Mouse (Mus musculus) layer of hippocampus, adult 18-20 months (tissue): ENCODE measurements at regions not wholly inside any gene's neighbourhood (a gene's known extent, or its start where the extent isn't known, plus 50 kb on each side); places are given as distances from the start of the nearest gene placed in this dataset.
"Not testable (repeated sequence)": the region's sequence is repeated elsewhere in the genome, so short reads cannot be mapped to it uniquely, and the experiment has no call there.

ENCODE experiments used
- DNase-seq, 2 experiments: peaks; one replicate each; pipeline ENCODE4 v3.0.0; 2022; ENCODE audit warnings: low spot score in 2 of 2

- DNase-seq, result peak in 1 of 2 experiments; percentile 48
These were observed 4717.3 kb downstream of the 9330182O14Rik start for GRCm38 (mm10) chr15:44851346-44852064.

GRCm38 (mm10) chr15:44857080-44857479, 4722.9 kb downstream of the 9330182O14Rik start:
- DNase-seq, result peak in 1 of 2 experiments; percentile 39

GRCm38 (mm10) chr15:44859369-44859768, 4725.2 kb downstream of the 9330182O14Rik start:
- DNase-seq, result no peak

GRCm38 (mm10) chr15:44860204-44860806, 4726.1 kb downstream of the 9330182O14Rik start:
- no peak for DNase-seq

- DNase-seq, result no peak
These were observed 4734.4 kb downstream of the 9330182O14Rik start for GRCm38 (mm10) chr15:44868537-44868936.

- DNase-seq, result peak in 1 of 2 experiments; percentile 40
These were observed 4734.9 kb downstream of the 9330182O14Rik start for GRCm38 (mm10) chr15:44869023-44869422.

- DNase-seq, result no peak
These were observed 4735.5 kb downstream of the 9330182O14Rik start for GRCm38 (mm10) chr15:44869672-44870071.

GRCm38 (mm10) chr15:44870934-44871333, 4736.8 kb downstream of the 9330182O14Rik start:
- DNase-seq, result not testable (repeated sequence)

GRCm38 (mm10) chr15:44882219-44882618, 4748.1 kb downstream of the 9330182O14Rik start:
- no peak for DNase-seq

GRCm38 (mm10) chr15:44891544-44891943, 4757.4 kb downstream of the 9330182O14Rik start:
- DNase-seq, result peak in 1 of 2 experiments; percentile 32

GRCm38 (mm10) chr15:44896220-44896619, 4762.1 kb downstream of the 9330182O14Rik start:
- DNase-seq, result peak; percentile 26 to 57

GRCm38 (mm10) chr15:44897572-44897971, 4763.4 kb downstream of the 9330182O14Rik start:
- no peak for DNase-seq

GRCm38 (mm10) chr15:44907133-44907532, 4773.0 kb downstream of the 9330182O14Rik start:
- DNase-seq, result no peak

- no peak for DNase-seq
These were observed 4779.3 kb downstream of the 9330182O14Rik start for GRCm38 (mm10) chr15:44913434-44913833.

GRCm38 (mm10) chr15:44915005-44915404, 4780.8 kb downstream of the 9330182O14Rik start:
- no peak for DNase-seq

- no peak for DNase-seq
These were observed 4782.3 kb downstream of the 9330182O14Rik start for GRCm38 (mm10) chr15:44916479-44916878.

- DNase-seq, result no peak
These were observed 4790.5 kb downstream of the 9330182O14Rik start for GRCm38 (mm10) chr15:44924686-44925085.

GRCm38 (mm10) chr15:44927058-44927457, 4792.9 kb downstream of the 9330182O14Rik start:
- DNase-seq, result no peak

- no peak for DNase-seq
These were observed 4814.5 kb downstream of the 9330182O14Rik start for GRCm38 (mm10) chr15:44948626-44949025.

- DNase-seq, result no peak
These were observed 4816.9 kb downstream of the 9330182O14Rik start for GRCm38 (mm10) chr15:44950952-44951642.
